Mouse (Mus musculus) stomach, postnatal 0 days (tissue): Measurements from ENCODE around the gene Kdm1a.

Experiments
- CTCF ChIP-seq: IDR thresholded peaks from 2 replicates; pipeline ENCODE4 v1.5.1; 2016; ENCODE audit warnings: antibody characterized with exemption, low read depth, mild to moderate bottlenecking, moderate library complexity
- EP300 ChIP-seq: optimal IDR thresholded peaks from 2 replicates; pipeline ENCODE3; 2016; ENCODE audit warnings: antibody characterized with exemption

GRCm38 (mm10) chr4:136581885-136582284 lies 20.6 kb downstream of the Kdm1a start:
- TF ChIP-seq CTCF (no peak), EP300 (no peak)
